Mouse (Mus musculus): Measurements from ENCODE around the gene Lrrc36. TPM values are rescaled to one million over a fixed set of nuclear protein-coding genes. Genes with fewer than 3 reads are reported as not detected.

The Lrrc36 gene
- total RNA-seq (2014; rRNA removed) (0.28 and 0.93 TPM in 2 replicates), polyA plus RNA-seq (2015; fragmentation: Nextera tagmentation; extraction: Ambion mirVana) (0.86 and 0.99 TPM in 2 replicates)

DNA sequence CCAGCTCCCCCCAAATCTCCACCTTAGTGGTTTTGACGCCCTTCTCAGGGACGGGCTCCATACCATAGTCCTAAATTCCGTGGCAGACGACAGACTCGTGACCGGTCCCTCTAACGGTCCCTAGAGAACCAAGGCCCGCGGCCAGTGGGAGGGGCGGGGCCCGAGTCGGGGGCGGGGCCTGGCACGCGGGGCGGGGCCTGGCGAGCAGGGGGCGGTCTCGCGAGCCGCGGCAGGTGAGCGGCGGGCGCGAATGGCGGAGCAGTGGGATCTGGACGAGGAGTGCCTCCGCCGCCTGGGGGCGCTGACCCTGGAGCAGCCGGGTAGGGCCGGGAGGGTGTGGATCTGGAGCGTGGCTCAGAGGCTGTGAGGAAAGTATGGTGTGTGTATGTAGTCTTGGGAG is at the start of gene Lrrc36, which contains the start of gene Kctd19:
Gene Lrrc36 (plus strand): TSS at position 181 of the 400 bp plus-strand sequence.
Gene Kctd19 (minus strand): TSS at position 112 of the 400 bp plus-strand sequence.
- DNase-seq (ENCODE audit: low spot score) (peak; percentile 26), ATAC-seq (ENCODE audit: low FRiP score) (peak; percentile 65; the same call in 1 of the 2 replicates)
- Histone ChIP-seq H3K4me3 (ENCODE audit: low read depth, low read length) (peak within 1 kb of the TSS; percentile 37), H3K9me3 (ENCODE audit: low read length) (no peaks in the 10 kb centered on the region), H3K27me3 (ENCODE audit: insufficient read depth, low read length) (no peaks in the 10 kb centered on the region), H3K27ac (ENCODE audit: low read depth, low read length) (no peak within 1 kb of the TSS), H3K4me1 (ENCODE audit: insufficient read depth, low read length) (peaks cover 4% of the 10 kb centered on the region; the same call in 1 of the 2 replicates), H3K9ac (replicated peaks; ENCODE audit: low read length, poor library complexity, severe bottlenecking) (0 out of 2 replicates have a peak within 1 kb of the TSS, but pooled peaks have one; percentile 33), H3K36me3 (ENCODE audit: insufficient read depth, low read length) (no peaks in the 10 kb centered on the region), H3K4me2 (ENCODE audit: low read depth, low read length, poor library complexity, severe bottlenecking) (peak within 1 kb of the TSS; percentile 67)
- WGBS = 1% methylated on average over 33 of the region's 34 CpGs
- TF ChIP-seq CTCF (IDR thresholded peaks at IDR 0.05) = peak; percentile 45

DNA sequence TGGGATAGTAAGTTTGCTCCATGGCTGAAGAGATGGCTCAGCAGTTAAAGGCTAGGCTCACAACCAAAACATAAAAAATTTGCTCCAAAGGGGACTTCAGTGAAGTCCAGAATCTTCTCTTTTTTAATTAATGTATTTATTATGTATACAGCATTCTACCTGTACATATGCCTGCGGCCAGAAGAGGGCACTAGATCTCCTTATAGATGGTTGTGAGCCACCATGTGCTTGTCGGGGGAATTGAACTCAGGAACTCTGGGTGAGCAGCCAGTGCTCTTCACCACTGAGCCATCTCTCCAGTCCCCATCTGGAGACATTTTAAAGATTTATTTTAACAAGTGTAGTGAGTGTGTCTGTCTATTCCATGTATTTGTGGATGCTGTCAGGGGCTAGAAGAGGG is 46.3 kb upstream of the Lrrc36 start:
- TF ChIP-seq CTCF (IDR thresholded peaks at IDR 0.05) = peak; percentile 70
- H3K4me3 ChIP-seq (ENCODE audit: low read depth, low read length) = no peak overlapping the region
- no peaks in the 10 kb centered on the region for H3K4me1 ChIP-seq (ENCODE audit: insufficient read depth, low read length)
- no peaks in the 10 kb centered on the region for H3K27me3 ChIP-seq (ENCODE audit: insufficient read depth, low read length)
- ATAC-seq (ENCODE audit: low FRiP score) = no peak
- H3K9ac ChIP-seq (replicated peaks; ENCODE audit: low read length, poor library complexity, severe bottlenecking) = no peak overlapping the region
- no peak for DNase-seq (ENCODE audit: low spot score)
- H3K4me2 ChIP-seq (ENCODE audit: low read depth, low read length, poor library complexity, severe bottlenecking) = no peak overlapping the region
- H3K36me3 ChIP-seq (ENCODE audit: insufficient read depth, low read length) = peaks cover 37% of the 10 kb centered on the region
- no peaks in the 10 kb centered on the region for H3K9me3 ChIP-seq (ENCODE audit: low read length)
- H3K27ac ChIP-seq (ENCODE audit: low read depth, low read length) = no peak overlapping the region
- 75% methylated on average over 2 of the region's 2 CpGs for WGBS

DNA sequence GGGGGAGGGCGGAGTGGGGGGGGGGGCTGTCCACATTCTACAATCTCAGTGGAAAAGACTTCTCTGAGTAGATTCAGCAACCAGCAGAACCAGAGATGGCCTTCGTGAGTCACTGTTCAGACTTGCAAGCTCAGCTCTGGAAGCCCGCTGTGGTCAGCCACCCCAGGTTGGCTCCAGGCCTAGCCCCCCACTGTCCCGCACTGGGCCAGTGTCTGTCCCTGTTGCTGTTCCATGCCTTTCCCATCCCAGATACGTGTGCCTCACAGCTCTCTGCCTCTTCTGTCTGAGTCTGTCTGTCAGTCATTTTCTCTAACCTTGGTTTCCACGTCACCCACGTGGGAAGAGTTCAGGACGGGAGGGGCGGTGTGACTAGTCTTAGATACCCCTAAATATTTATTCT is 40.9 kb upstream of the Lrrc36 start:
- 78% methylated on average over 8 of the region's 9 CpGs for WGBS
- Histone ChIP-seq H3K27ac (ENCODE audit: low read depth, low read length) (no peak overlapping the region), H3K4me1 (ENCODE audit: insufficient read depth, low read length) (0 out of 2 replicates have a peak, but pooled peaks cover 4% of the 10 kb centered on the region), H3K9ac (replicated peaks; ENCODE audit: low read length, poor library complexity, severe bottlenecking) (no peak overlapping the region), H3K4me3 (ENCODE audit: low read depth, low read length) (no peak overlapping the region), H3K27me3 (ENCODE audit: insufficient read depth, low read length) (no peaks in the 10 kb centered on the region), H3K4me2 (ENCODE audit: low read depth, low read length, poor library complexity, severe bottlenecking) (no peak overlapping the region), H3K9me3 (ENCODE audit: low read length) (no peaks in the 10 kb centered on the region; the same call in 1 of the 2 replicates), H3K36me3 (ENCODE audit: insufficient read depth, low read length) (peaks cover 14% of the 10 kb centered on the region)
- TF ChIP-seq CTCF (IDR thresholded peaks at IDR 0.05) = no peak
- ATAC-seq (ENCODE audit: low FRiP score) = no peak
- no peak for DNase-seq (ENCODE audit: low spot score)

DNA sequence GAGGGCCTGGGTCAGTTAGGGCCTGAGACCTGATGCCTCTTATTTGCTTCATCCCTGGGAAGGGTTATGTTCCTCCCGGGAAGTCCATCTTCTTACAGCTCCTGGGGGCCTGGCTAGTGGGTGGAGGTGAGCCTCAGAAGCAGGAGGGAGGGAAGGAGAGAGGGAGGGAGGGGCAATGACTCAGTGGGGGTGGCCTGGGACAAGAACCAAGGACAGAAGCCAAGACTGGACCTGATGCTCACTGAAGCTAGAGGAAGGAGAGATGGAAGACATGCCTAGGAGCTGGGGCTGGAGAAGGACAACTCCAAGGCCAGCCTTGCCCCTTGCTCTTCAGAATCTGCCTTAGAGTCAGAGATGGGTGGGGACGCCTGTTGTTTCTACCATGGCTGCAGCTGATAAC is 40.3 kb upstream of the Lrrc36 start, which contains the start of gene Plekhg4:
Gene Plekhg4 (plus strand): TSS at position 243 of the 400 bp plus-strand sequence.
- Histone ChIP-seq H3K36me3 (ENCODE audit: insufficient read depth, low read length) (peaks cover 13% of the 10 kb centered on the region), H3K27ac (ENCODE audit: low read depth, low read length) (no peak within 1 kb of the TSS), H3K4me2 (ENCODE audit: low read depth, low read length, poor library complexity, severe bottlenecking) (no peak within 1 kb of the TSS), H3K9me3 (ENCODE audit: low read length) (no peaks in the 10 kb centered on the region; the same call in 1 of the 2 replicates), H3K4me3 (ENCODE audit: low read depth, low read length) (no peak within 1 kb of the TSS), H3K27me3 (ENCODE audit: insufficient read depth, low read length) (no peaks in the 10 kb centered on the region), H3K4me1 (ENCODE audit: insufficient read depth, low read length) (0 out of 2 replicates have a peak, but pooled peaks cover 4% of the 10 kb centered on the region), H3K9ac (replicated peaks; ENCODE audit: low read length, poor library complexity, severe bottlenecking) (0 out of 2 replicates have a peak within 1 kb of the TSS, but pooled peaks have one; percentile 8)
- ATAC-seq (ENCODE audit: low FRiP score) (no peak), DNase-seq (ENCODE audit: low spot score) (no peak)
- TF ChIP-seq CTCF (IDR thresholded peaks at IDR 0.05) = no peak
- 56% methylated on average over 2 of the region's 2 CpGs for WGBS

DNA sequence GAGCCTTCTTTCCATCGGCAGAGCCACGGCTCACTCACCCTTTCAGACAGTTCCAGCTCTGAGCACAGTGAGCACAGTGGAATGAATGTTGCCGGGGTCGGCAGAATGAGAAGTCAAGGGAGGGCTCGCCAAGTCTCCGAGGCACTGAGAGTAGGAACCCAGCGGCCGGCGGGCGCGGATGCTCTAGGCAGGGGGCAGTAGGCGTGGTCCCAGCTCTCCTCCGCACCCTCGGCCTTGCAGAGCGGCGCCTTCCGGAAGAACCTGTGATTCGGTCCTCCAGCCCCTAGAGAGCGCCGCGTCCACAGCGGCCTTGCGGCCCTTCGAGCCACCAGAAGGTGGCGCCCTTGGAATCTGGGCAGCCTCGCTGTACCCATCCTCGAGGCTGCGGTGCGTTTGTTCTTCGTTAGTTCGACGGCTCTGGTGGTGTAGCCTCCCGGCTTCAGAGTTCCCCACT is 38.8 kb upstream of the Lrrc36 start:
- Histone ChIP-seq H3K4me3 (ENCODE audit: low read depth, low read length) (peak overlapping the region; percentile 17; the same call in 1 of the 2 replicates), H3K4me2 (ENCODE audit: low read depth, low read length, poor library complexity, severe bottlenecking) (peak overlapping the region; percentile 27), H3K27me3 (ENCODE audit: insufficient read depth, low read length) (no peaks in the 10 kb centered on the region), H3K4me1 (ENCODE audit: insufficient read depth, low read length) (0 out of 2 replicates have a peak, but pooled peaks cover 4% of the 10 kb centered on the region), H3K27ac (ENCODE audit: low read depth, low read length) (no peak overlapping the region), H3K9ac (replicated peaks; ENCODE audit: low read length, poor library complexity, severe bottlenecking) (peak overlapping the region; percentile 14; the same call in 1 of the 2 replicates), H3K36me3 (ENCODE audit: insufficient read depth, low read length) (peaks cover 4% of the 10 kb centered on the region; the same call in 1 of the 2 replicates), H3K9me3 (ENCODE audit: low read length) (no peaks in the 10 kb centered on the region; the same call in 1 of the 2 replicates)
- DNase-seq (ENCODE audit: low spot score) (peak; percentile 43), ATAC-seq (ENCODE audit: low FRiP score) (peak; percentile 55; the same call in 1 of the 2 replicates)
- WGBS = 24% methylated on average over 33 of the region's 33 CpGs
- peak; percentile 73 for TF ChIP-seq CTCF (IDR thresholded peaks at IDR 0.05)

DNA sequence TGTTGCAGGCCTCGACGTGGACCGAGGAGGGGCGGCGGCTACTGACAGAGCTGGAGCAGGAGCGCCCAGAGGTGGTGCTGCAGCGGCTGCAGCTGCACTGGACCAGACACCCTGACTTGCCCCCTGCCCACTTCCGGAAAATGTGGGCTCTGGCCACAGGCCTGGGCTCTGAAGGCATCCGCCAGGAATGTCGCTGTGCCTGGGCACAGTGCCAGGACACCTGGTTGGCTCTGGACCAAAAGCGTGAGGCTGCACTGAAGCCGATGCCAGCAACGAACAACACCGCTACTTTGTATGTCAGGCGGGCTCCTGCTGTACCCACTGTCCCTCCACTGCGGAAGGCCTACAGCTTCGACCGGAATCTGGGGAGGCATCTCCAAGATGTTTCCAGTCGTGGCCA is 34.7 kb upstream of the Lrrc36 start:
- Histone ChIP-seq H3K27ac (ENCODE audit: low read depth, low read length) (no peak overlapping the region), H3K4me3 (ENCODE audit: low read depth, low read length) (no peak overlapping the region), H3K4me2 (ENCODE audit: low read depth, low read length, poor library complexity, severe bottlenecking) (no peak overlapping the region), H3K27me3 (ENCODE audit: insufficient read depth, low read length) (no peaks in the 10 kb centered on the region), H3K4me1 (ENCODE audit: insufficient read depth, low read length) (0 out of 2 replicates have a peak, but pooled peaks cover 4% of the 10 kb centered on the region), H3K36me3 (ENCODE audit: insufficient read depth, low read length) (no peaks in the 10 kb centered on the region), H3K9me3 (ENCODE audit: low read length) (no peaks in the 10 kb centered on the region; the same call in 1 of the 2 replicates), H3K9ac (replicated peaks; ENCODE audit: low read length, poor library complexity, severe bottlenecking) (no peak overlapping the region)
- ATAC-seq (ENCODE audit: low FRiP score) (no peak), DNase-seq (ENCODE audit: low spot score) (peak; percentile 49)
- 62% methylated on average over 19 of the region's 19 CpGs for WGBS
- no peak for TF ChIP-seq CTCF (IDR thresholded peaks at IDR 0.05)

Data from midbrain, postnatal 0 days (tissue).